Mouse (Mus musculus) MEL (cell line): ENCODE results near the gene Zscan21. TPM values are rescaled to one million over a fixed set of nuclear protein-coding genes. Genes with fewer than 3 reads are reported as not detected.

Experiments
- DNase-seq: peaks from one replicate; pipeline ENCODE4 v3.0.0; 2011; ENCODE audit warnings: low read depth, low spot score
- H3K27ac ChIP-seq: 2 replicates; pipeline ENCODE4 v1.5.1; 2012; ENCODE audit warnings: low read depth, mild to moderate bottlenecking, control low read depth, low read length, moderate library complexity; ENCODE audit not compliant: control insufficient read depth
- H3K27me3 ChIP-seq, 2 experiments: fragments of 150-350 bp in 1 of 2; sonication (generic) in 1 of 2; 2 replicates each; pipeline ENCODE4 v1.6.1; 2012; ENCODE audit warnings: low read length in 2 of 2, mild to moderate bottlenecking in 2 of 2, improper control_type of control experiment in 1 of 2, moderate library complexity in 1 of 2; ENCODE audit not compliant: insufficient read depth in 2 of 2, control insufficient read depth in 1 of 2
- H3K36me3 ChIP-seq, 2 experiments: 2 replicates each; pipeline ENCODE4 v1.6.1; 2012 to 2014; ENCODE audit warnings: low read length in 2 of 2, improper control_type of control experiment in 1 of 2, inconsistent platforms in 1 of 2, mild to moderate bottlenecking in 1 of 2; ENCODE audit not compliant: insufficient read depth in 2 of 2, control insufficient read depth in 1 of 2
- H3K4me1 ChIP-seq, 2 experiments: fragments of 150-350 bp in 1 of 2; sonication (generic) in 1 of 2; 2 replicates each; pipeline ENCODE4 v1.6.1; 2012; ENCODE audit warnings: low read length in 2 of 2, improper control_type of control experiment in 1 of 2, mild to moderate bottlenecking in 1 of 2; ENCODE audit not compliant: insufficient read depth in 2 of 2, control insufficient read depth in 1 of 2
- H3K4me3 ChIP-seq, 2 experiments: fragments of 150-350 bp in 1 of 2; sonication (generic) in 1 of 2; 2 replicates each; pipeline ENCODE4 v1.5.1; 2012; ENCODE audit warnings: low read depth in 2 of 2, low read length in 2 of 2, mild to moderate bottlenecking in 2 of 2, moderate library complexity in 2 of 2, control low read depth in 1 of 2, improper control_type of control experiment in 1 of 2; ENCODE audit not compliant: control insufficient read depth in 1 of 2, insufficient read depth in 1 of 2
- H3K79me2 ChIP-seq: 2 replicates; pipeline ENCODE4 v1.6.1; 2012; ENCODE audit warnings: mild to moderate bottlenecking, low read length, moderate library complexity; ENCODE audit not compliant: control insufficient read depth, poor library complexity, insufficient read depth
- H3K9ac ChIP-seq: 2 replicates; pipeline ENCODE4 v1.6.1; 2012; ENCODE audit warnings: low read depth, mild to moderate bottlenecking, control low read depth, low read length, moderate library complexity; ENCODE audit not compliant: control insufficient read depth, poor library complexity, severe bottlenecking
- H3K9me3 ChIP-seq: fragments of 150-350 bp; sonication (generic); replicated peaks from 2 replicates; pipeline ENCODE4 v1.6.1; 2012; ENCODE audit warnings: mild to moderate bottlenecking, low read length, improper control_type of control experiment, moderate library complexity; ENCODE audit not compliant: insufficient read depth
- BHLHE40 ChIP-seq: IDR thresholded peaks from 2 replicates; pipeline ENCODE4 v1.6.1; 2012; ENCODE audit warnings: low read depth, mild to moderate bottlenecking, inconsistent platforms, low read length, improper control_type of control experiment, borderline replicate concordance
- CHD1 ChIP-seq: IDR thresholded peaks from 2 replicates; pipeline ENCODE4 v1.6.1; 2012; ENCODE audit warnings: low read depth, mild to moderate bottlenecking, inconsistent platforms, low read length, improper control_type of control experiment
- CHD2 ChIP-seq: IDR thresholded peaks from 2 replicates; pipeline ENCODE4 v1.6.1; 2011; ENCODE audit warnings: low read length, improper control_type of control experiment
- E2F4 ChIP-seq: IDR thresholded peaks from 2 replicates; pipeline ENCODE4 v1.6.1; 2011; ENCODE audit warnings: low read depth, low read length, improper control_type of control experiment, borderline replicate concordance
- EP300 ChIP-seq, 2 experiments: IDR thresholded peaks; 2 replicates each; pipeline ENCODE4 v1.6.1; 2011; ENCODE audit warnings: improper control_type of control experiment in 2 of 2, low read length in 2 of 2, low read depth in 1 of 2, mild to moderate bottlenecking in 1 of 2
- HCFC1 ChIP-seq: IDR thresholded peaks from 2 replicates; pipeline ENCODE4 v1.6.1; 2012; ENCODE audit warnings: low read depth, mild to moderate bottlenecking, inconsistent platforms, low read length, improper control_type of control experiment, moderate library complexity
- KAT2A ChIP-seq: conservative IDR thresholded peaks from 2 replicates; pipeline ENCODE4 v1.6.1; 2012; ENCODE audit warnings: low read depth, low read length, improper control_type of control experiment, inconsistent platforms
- MAFK ChIP-seq: IDR thresholded peaks from 2 replicates; pipeline ENCODE4 v1.6.1; 2011; ENCODE audit warnings: low read depth, mild to moderate bottlenecking, low read length, improper control_type of control experiment, borderline replicate concordance
- MAZ ChIP-seq: IDR thresholded peaks from 2 replicates; pipeline ENCODE4 v1.6.1; 2012; ENCODE audit warnings: low read depth, mild to moderate bottlenecking, inconsistent platforms, low read length, improper control_type of control experiment
- MEF2A ChIP-seq: IDR thresholded peaks from 2 replicates; pipeline ENCODE4 v1.6.1; 2014; ENCODE audit warnings: low read depth, mild to moderate bottlenecking, inconsistent platforms, low read length, improper control_type of control experiment; ENCODE audit not compliant: poor library complexity, insufficient replicate concordance, severe bottlenecking; ENCODE audit errors: extremely low read depth
- MXI1 ChIP-seq: IDR thresholded peaks from 2 replicates; pipeline ENCODE4 v1.6.1; 2011; ENCODE audit warnings: mild to moderate bottlenecking, low read depth, low read length, improper control_type of control experiment
- MYB ChIP-seq: IDR thresholded peaks from 2 replicates; pipeline ENCODE4 v1.6.1; 2011; ENCODE audit warnings: mild to moderate bottlenecking, low read depth, low read length, improper control_type of control experiment
- MYC ChIP-seq: IDR thresholded peaks from 2 replicates; pipeline ENCODE4 v1.6.1; 2011; ENCODE audit warnings: low read depth, mild to moderate bottlenecking, low read length, improper control_type of control experiment, moderate library complexity
- NELFE ChIP-seq: IDR thresholded peaks from 2 replicates; pipeline ENCODE4 v1.6.1; 2011; ENCODE audit warnings: low read depth, low read length, improper control_type of control experiment
- POLR2A ChIP-seq, 2 experiments: IDR thresholded peaks; 2 replicates each; pipeline ENCODE4 v1.6.1; 2011 to 2012; ENCODE audit warnings: low read length in 2 of 2, mild to moderate bottlenecking in 2 of 2, control low read depth in 1 of 2, improper control_type of control experiment in 1 of 2, low read depth in 1 of 2, moderate library complexity in 1 of 2; ENCODE audit not compliant: control insufficient read depth in 1 of 2, insufficient read depth in 1 of 2, poor library complexity in 1 of 2
- POLR2AphosphoS5 ChIP-seq: IDR thresholded peaks from 2 replicates; pipeline ENCODE4 v1.6.1; 2012; ENCODE audit warnings: low read depth, borderline replicate concordance, mild to moderate bottlenecking, inconsistent platforms, low read length, moderate library complexity, mixed read lengths
- RAD21 ChIP-seq: IDR thresholded peaks from 2 replicates; pipeline ENCODE4 v1.6.1; 2011; ENCODE audit warnings: mild to moderate bottlenecking, low read depth, low read length, improper control_type of control experiment
- RCOR1 ChIP-seq: IDR thresholded peaks from 2 replicates; pipeline ENCODE4 v1.6.1; 2012; ENCODE audit warnings: low read depth, mild to moderate bottlenecking, inconsistent platforms, low read length, improper control_type of control experiment
- SIN3A ChIP-seq: IDR thresholded peaks from 2 replicates; pipeline ENCODE4 v1.6.1; 2012; ENCODE audit warnings: low read length, improper control_type of control experiment, inconsistent platforms
- SMC3 ChIP-seq: IDR thresholded peaks from 2 replicates; pipeline ENCODE4 v1.6.1; 2011; ENCODE audit warnings: low read depth, low read length, improper control_type of control experiment
- TAL1 ChIP-seq: IDR thresholded peaks from 2 replicates; pipeline ENCODE4 v1.6.1; 2012; ENCODE audit warnings: mild to moderate bottlenecking, inconsistent platforms, low read length, moderate library complexity, mixed read lengths
- ZC3H11A ChIP-seq: IDR thresholded peaks from 2 replicates; pipeline ENCODE4 v1.6.1; 2012; ENCODE audit warnings: low read depth, mild to moderate bottlenecking, inconsistent platforms, low read length, improper control_type of control experiment
- ZKSCAN1 ChIP-seq: IDR thresholded peaks from 2 replicates; pipeline ENCODE4 v1.6.1; 2012; ENCODE audit warnings: low read depth, mild to moderate bottlenecking, inconsistent platforms, low read length, improper control_type of control experiment, moderate library complexity
- ZMIZ1 ChIP-seq: IDR thresholded peaks from 2 replicates; pipeline ENCODE4 v1.6.1; 2012; ENCODE audit warnings: low read depth, mild to moderate bottlenecking, inconsistent platforms, low read length, improper control_type of control experiment, moderate library complexity
- ZNF384 ChIP-seq: IDR thresholded peaks from 2 replicates; pipeline ENCODE4 v1.6.1; 2012; ENCODE audit warnings: low read depth, mild to moderate bottlenecking, inconsistent platforms, low read length, improper control_type of control experiment
- polyA plus RNA-seq, 2 experiments: library from polyadenylated mRNA; stranded (reverse) in 1 of 2; unstranded in 1 of 2; fragments of >175 nt in 1 of 2; fragments of >200 nt in 1 of 2; gene quantifications; 2 replicates each; pipeline versions ENCODE4 v1.2.1 to v1.2.4; 2012; ENCODE audit warnings: low replicate concordance in 2 of 2, low read depth in 1 of 2; ENCODE audit not compliant: insufficient read length in 2 of 2, insufficient read depth in 1 of 2, missing spikeins in 1 of 2
- total RNA-seq: library from RNA; depleted of rRNA; stranded (reverse); fragments of 300-350 nt; gene quantifications from 2 replicates; pipeline ENCODE4 v1.2.3, GENCODE M21; 2012

Zscan21 gene
- total and polyA plus RNA-seq, 3 experiments = 9.0 to 10.5 TPM; not detected in 1

GRCm38 (mm10) chr5:138138585-138138984 is 21.9 kb downstream of the Zscan21 start:
- peaks cover 5 to 8% of the 10 kb centered on the region in 2 experiments for H3K4me1 ChIP-seq
- H3K9ac ChIP-seq = no peak overlapping the region; the same call in 1 of the 2 replicates
- H3K27me3 ChIP-seq = no peaks in the 10 kb centered on the region
- peaks cover 0 to 18% of the 10 kb centered on the region in 2 experiments; a peak in 2 of 4 replicates for H3K36me3 ChIP-seq
- no peaks in the 10 kb centered on the region for H3K9me3 ChIP-seq
- no peaks in the 10 kb centered on the region for H3K79me2 ChIP-seq
- peak; percentile 71 for DNase-seq
- no peak overlapping the region for H3K4me3 ChIP-seq
- H3K27ac ChIP-seq = no peak overlapping the region
- 0 out of 2 replicates have a peak, but pooled peaks have one; percentile 30 for TF ChIP-seq BHLHE40
- TF ChIP-seq HCFC1 = no peak
- TF ChIP-seq ZNF384 = peak; percentile 71
- TF ChIP-seq EP300 (IDR thresholded peaks at IDR 0.05; ENCODE audit: low read depth in 1 of 2, low read length in 2 of 2) = 0 out of 4 replicates have a peak, but pooled peaks of 1 of the 2 experiments have one; percentile 9
- 0 out of 2 replicates have a peak, but pooled peaks have one; percentile 37 for TF ChIP-seq MYC
- TF ChIP-seq RAD21 = no peak
- TF ChIP-seq NELFE = 0 out of 2 replicates have a peak, but pooled peaks have one; percentile 19
- no peak for TF ChIP-seq CHD2
- TF ChIP-seq POLR2AphosphoS5 = no peak

- Histone ChIP-seq H3K36me3 (peaks cover 2 to 3% of the 10 kb centered on the region in 2 experiments), H3K4me3 (peak overlapping the region in 1 of 2 experiments; percentile 79; a peak in 1 of 4 replicates), H3K4me1 (peaks cover 0 to 4% of the 10 kb centered on the region in 2 experiments; a peak in 1 of 4 replicates), H3K79me2 (peaks cover 5% of the 10 kb centered on the region), H3K9ac (no peak overlapping the region; the same call in 1 of the 2 replicates), H3K9me3 (no peaks in the 10 kb centered on the region), H3K27ac (no peak overlapping the region), H3K27me3 (no peaks in the 10 kb centered on the region)
- DNase-seq = no peak
- no peak for TF ChIP-seq KAT2A
These were observed 37.7 kb downstream of the Zscan21 start for GRCm38 (mm10) chr5:138154390-138154789.

- DNase-seq = peak; percentile 98
- TF ChIP-seq ZC3H11A = peak; percentile 39; the same call in 1 of the 2 replicates
- TF ChIP-seq MXI1 = peak; percentile 95
- no peak for TF ChIP-seq TAL1
- TF ChIP-seq RCOR1 = 0 out of 2 replicates have a peak, but pooled peaks have one; percentile 34
- TF ChIP-seq E2F4 = no peak
- no peak for TF ChIP-seq CHD1
- peak; percentile 43 to 86; a peak in 2 of 4 replicates for TF ChIP-seq POLR2A (IDR thresholded peaks at IDR 0.05; ENCODE audit: control insufficient read depth in 1 of 2, insufficient read depth in 1 of 2, low read depth in 1 of 2, low read length in 2 of 2, poor library complexity in 1 of 2)
- TF ChIP-seq RAD21 = peak; percentile 59
- TF ChIP-seq SIN3A = peak; percentile 99
- no peak for TF ChIP-seq ZKSCAN1
- no peak for TF ChIP-seq MEF2A
- TF ChIP-seq MYB = no peak
- no peak for TF ChIP-seq MAFK
- peak; percentile 97 for TF ChIP-seq MAZ
- peak; percentile 90 for TF ChIP-seq SMC3
- peak; percentile 82; the same call in 1 of the 2 replicates for TF ChIP-seq MYC
- TF ChIP-seq ZMIZ1 = 0 out of 2 replicates have a peak, but pooled peaks have one; percentile 59
These were observed 38.8 kb downstream of the Zscan21 start, which contains the start of gene Zfp113 for GRCm38 (mm10) chr5:138155443-138155976. Gene Zfp113, minus strand, starts transcription at chr5:138155744.

More at GRCm38 (mm10) chr5:138155443-138155976, 38.8 kb downstream of the Zscan21 start, which contains the start of gene Zfp113:
- H3K27me3 ChIP-seq = no peaks in the 10 kb centered on the region
- H3K9me3 ChIP-seq = no peaks in the 10 kb centered on the region
- peak within 1 kb of the TSS; percentile 70 for H3K27ac ChIP-seq
- peak within 1 kb of the TSS; percentile 79 to 96 for H3K4me3 ChIP-seq
- peaks cover 5% of the 10 kb centered on the region for H3K79me2 ChIP-seq
- H3K4me1 ChIP-seq = peaks cover 0 to 4% of the 10 kb centered on the region in 2 experiments; a peak in 1 of 4 replicates
- H3K9ac ChIP-seq = peak within 1 kb of the TSS; percentile 90
- H3K36me3 ChIP-seq = peaks cover 0 to 3% of the 10 kb centered on the region in 2 experiments; a peak in 3 of 4 replicates
